Mouse (Mus musculus) right cerebral cortex, postnatal 36 days (tissue): ENCODE data around the gene Ccr8.

Experiments used
- DNase-seq, 2 experiments: peaks; one replicate each; pipeline ENCODE4 v3.0.0; 2022; ENCODE audit warnings: low spot score in 2 of 2, mixed read lengths in 1 of 2

Gene Ccr8

DNA sequence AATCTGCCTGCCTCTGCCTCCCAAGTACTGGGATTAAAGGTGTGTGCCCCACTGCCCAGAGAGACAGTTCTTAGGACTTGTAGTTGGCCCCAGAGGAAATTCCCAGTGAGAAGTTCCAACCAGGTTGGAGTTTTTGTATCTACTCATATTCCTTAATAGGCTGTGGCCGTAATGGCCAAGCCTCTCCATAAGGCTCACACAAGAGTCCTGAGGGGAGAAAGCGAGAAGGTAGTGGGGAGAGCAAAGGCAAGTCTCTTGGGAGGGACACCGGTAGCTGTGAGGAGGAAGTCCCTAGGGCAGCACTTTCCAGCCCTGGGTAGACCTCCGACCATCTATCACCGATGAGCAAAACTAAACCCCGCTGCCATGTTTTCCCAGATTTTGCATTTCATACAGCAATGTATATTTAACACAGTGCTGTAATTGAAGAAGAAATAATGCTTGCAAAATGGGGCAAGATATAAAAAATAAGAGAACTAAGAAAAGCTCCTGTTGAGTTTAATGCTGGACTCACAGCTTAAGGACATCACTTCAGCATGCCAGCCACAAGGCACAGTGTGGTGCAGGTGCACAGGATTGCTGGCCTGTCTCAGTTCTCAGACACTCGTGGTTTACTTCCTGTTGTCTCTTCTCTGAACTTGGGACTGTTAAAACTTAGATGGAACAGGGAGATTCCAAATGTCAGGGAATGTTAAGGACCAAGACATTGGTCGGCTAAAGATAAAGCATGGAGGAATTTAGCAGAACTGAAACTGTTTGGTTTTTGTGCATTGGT, 41.3 kb downstream of the Ccr8 start:
- DNase-seq, result no peak

DNA sequence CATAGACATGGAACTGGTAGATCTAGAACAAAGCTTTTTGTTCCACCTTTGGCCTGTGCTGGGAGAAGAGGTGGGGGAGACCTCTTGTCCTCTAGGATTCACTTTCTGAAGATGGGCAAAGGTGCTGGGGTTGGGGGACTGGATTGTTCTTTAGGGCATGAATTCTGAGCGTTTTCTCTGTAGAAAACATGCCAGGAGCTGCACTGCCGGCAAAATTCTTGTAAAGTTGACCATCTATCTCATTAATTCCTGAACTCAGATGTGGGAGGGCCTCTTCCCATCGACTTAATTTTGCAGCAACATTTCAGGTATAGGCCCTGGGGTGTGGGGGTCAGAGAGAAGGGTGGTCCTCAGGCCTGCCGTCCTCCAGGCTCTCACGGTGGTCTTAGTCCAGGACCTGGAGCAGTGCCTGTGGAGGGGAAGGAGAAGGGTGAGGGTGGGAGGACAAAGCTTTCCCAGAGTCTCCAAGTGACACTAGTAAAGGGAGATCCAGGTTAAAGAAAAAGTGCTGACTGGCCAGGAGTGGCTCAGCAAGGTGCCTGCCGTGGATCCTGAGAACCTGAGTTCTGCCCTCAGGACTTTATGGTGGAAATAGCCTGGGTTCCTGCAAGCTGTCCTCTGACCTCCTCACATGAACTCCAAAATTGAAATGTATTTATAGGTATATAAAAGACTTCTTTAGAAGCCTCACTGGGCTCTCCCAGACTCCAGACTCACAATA, 42.0 kb downstream of the Ccr8 start:
- DNase-seq, result no peak

DNA sequence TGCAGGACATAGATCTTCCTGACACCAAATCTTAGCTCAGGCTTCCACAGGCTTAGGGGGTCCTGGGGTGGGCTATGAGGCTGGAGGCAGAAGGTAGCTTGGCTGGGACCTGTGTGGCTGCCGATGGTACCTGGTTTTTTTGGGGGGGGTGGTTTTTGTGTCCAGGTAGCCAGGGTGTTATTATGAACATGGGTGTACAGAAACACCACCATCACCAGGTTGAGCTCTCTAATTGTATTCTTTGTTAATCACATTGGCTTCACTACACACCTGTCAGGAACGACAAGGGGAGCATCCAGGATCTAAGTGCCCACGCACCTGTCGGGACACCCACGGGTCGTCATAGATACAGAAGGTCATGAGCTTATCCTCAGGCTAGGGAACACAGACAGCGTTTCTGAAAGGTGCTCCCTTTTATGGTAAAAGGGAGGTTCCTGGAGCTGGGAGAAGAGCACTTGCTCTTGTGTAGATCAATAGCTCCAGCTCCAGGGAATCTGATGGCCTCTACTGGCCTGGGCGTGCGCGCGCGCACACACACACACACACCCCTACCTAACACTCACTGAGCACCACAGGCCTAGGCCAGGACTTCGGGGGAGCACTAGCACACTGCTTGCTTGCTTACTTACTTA, 42.7 kb downstream of the Ccr8 start:
- no peak for DNase-seq

DNA sequence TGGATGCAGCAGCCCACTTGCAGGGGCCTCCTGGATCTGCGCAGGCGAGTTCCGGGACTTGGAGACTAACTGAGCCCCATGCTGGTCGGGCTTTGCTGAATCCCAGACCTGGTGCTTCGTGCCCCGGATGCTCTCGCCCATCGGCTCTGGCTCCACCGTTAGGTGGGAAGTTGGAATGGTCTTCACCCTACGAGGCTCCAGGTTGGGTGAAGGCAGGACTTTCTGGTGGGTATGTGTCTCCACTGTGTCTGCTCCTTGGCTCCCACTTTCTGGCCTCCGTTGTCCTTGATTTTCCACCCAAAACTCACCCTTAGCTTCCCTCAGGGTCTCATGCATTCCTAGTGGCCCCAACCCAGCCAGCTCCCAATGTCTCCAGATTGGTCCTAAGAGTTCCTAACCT, 43.5 kb downstream of the Ccr8 start:
- DNase-seq, result no peak

DNA sequence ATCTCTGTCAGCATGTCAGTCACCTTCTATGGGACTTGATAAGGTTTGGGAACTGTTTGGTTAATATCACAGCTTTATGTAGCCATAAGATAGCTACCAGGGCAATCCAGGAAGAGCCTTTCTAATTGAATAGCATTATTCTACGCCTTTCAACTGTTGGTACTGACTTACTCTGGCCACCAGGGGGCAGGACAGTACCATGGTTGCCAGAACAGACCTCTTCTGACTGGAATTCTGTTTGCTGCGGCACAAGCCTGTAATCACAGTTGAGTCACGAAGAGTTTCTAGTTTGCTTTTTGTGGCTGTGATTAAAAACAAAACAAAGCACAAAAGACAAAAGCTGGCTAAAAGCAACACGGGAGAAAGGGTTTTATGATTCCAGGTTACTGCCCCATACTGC, 48.7 kb downstream of the Ccr8 start:
- peak; percentile 29 to 54 for DNase-seq

DNA sequence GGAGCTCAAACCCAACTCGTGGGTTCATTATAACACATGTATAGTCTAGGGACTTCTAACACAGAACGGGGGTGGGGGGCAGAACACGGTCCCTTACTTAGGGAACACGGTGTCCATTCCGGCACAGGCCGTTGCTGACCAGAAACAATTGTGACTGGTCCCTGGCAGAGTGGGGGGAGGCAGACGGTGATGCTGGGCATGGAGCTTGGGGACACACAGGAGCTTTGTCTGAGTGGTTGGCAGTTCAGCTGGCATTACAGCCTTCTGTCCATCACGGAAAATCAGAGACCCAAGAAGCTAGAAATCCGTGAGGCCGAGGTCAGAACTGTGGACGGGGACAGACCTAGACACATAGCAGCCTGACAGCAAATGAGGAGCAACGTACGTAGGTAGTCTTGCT, 52.6 kb downstream of the Ccr8 start:
- no peak for DNase-seq
